Mouse (Mus musculus): ENCODE measurements at regions not wholly inside any gene's neighbourhood (a gene's known extent, or its start where the extent isn't known, plus 50 kb on each side); places are given as distances from the start of the nearest gene placed in this dataset.

DNA sequence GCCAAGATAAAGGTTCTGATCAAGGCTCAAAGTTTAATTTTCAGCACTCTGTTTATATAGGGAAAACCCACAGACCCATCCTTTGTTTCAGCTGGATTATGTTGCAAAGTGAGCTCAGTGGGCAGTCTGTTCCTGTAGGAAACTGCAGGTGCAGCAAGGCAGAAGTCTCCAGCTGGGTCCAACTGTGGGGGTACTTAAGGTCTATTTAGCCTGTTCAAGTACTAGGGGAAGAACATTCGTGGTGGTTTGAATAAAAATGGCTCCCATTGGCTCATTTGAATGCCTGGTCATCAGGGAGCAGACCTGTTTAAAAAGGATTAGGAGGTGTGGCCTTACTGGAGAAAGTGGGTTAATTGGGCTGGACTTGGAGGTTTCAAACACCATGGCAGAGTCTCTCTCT, 106.3 kb downstream of the 2410131K14Rik start:
- ATAC-seq (replicated peaks; ENCODE audit: insufficient number of reproducible peaks, low FRiP score, low TSS enrichment, poor library complexity, severe bottlenecking) = no peak

DNA sequence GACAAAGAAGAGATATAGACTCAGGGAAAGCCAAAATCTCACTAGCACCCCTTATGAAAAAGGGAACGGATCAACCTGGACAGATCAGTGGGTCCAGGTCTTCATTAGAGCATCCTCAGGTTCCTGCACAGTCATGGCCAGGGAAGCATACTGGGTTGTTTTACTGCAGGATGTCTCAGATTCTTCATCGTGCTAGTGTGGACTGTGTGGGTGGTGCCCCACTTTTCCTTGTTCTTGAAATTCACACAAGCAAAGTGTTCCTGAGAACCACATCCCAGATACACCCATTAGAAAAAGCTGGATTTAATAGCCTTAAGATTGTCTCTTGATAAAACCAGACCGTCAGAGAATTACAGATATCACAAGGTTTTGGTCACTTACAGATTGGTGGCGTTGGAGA, 107.1 kb downstream of the 2410131K14Rik start:
- no peak for ATAC-seq (replicated peaks; ENCODE audit: insufficient number of reproducible peaks, low FRiP score, low TSS enrichment, poor library complexity, severe bottlenecking)

DNA sequence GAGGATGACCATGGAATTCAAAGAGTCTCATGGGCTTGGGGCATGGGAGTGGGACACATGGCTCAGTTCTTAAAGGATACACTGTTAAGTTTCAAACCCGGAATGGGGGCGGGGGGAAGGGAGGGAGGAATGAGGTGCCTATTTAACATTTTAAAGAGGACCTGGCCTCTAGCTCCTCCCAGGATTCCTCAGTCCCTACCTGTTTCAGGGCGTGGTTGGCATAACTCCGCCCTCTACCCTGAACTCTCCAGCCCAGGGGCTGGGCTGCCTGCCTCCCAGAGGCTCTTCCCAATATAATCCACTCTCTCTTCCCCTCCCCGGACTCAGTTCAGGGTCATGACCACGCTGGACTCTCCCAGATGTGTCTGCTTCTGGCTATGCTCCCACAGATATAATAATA, 108.0 kb downstream of the 2410131K14Rik start:
- no peak for ATAC-seq (replicated peaks; ENCODE audit: insufficient number of reproducible peaks, low FRiP score, low TSS enrichment, poor library complexity, severe bottlenecking)

DNA sequence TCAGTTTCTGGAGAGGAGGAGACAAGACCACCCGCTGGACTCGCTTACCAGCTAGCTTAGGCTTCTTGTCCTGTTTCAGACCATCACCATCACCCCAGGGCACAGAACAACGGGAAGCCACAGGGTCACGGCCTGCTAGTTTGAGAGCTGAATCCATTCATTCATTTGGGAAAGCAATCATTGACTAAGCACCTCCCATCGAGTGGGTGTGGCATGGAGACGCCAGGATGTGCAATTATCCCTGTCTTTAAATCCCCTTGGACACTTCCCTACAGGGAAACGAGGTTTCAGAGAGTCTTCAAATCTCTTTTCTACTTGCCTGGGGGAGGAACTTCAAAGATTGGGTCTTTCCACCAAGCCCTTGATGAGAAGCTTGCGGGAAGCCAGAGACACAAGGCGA, 108.7 kb downstream of the 2410131K14Rik start:
- no peak for ATAC-seq (replicated peaks; ENCODE audit: insufficient number of reproducible peaks, low FRiP score, low TSS enrichment, poor library complexity, severe bottlenecking)

DNA sequence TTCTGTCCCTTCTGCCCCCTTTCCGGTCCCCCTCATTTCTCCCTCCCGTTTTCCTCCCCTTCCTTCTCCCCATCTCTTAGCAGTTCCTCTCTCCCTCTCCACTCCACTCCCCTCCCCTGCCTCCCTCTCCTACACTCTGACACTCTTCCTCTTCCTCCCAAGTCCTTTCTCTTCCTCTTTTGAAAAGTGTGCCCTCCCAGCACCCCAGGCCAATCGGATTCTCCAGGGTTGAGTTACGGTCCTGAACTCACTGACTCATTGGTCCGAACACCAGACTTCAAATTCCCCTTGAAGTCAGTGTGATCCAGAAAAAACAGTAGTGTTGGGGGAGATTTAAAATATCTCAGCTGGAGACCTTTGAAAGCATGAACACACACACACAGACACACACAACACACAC, 109.1 kb downstream of the 2410131K14Rik start:
- peak; percentile 78 for ATAC-seq (replicated peaks; ENCODE audit: insufficient number of reproducible peaks, low FRiP score, low TSS enrichment, poor library complexity, severe bottlenecking)

- ATAC-seq (replicated peaks; ENCODE audit: insufficient number of reproducible peaks, low FRiP score, low TSS enrichment, poor library complexity, severe bottlenecking) = no peak
Observed at GRCm38 (mm10) chr5:118354871-118355270, 109.8 kb downstream of the 2410131K14Rik start.

- no peak for ATAC-seq (replicated peaks; ENCODE audit: insufficient number of reproducible peaks, low FRiP score, low TSS enrichment, poor library complexity, severe bottlenecking)
Observed at GRCm38 (mm10) chr5:118355287-118355686, 110.3 kb downstream of the 2410131K14Rik start.

GRCm38 (mm10) chr5:118355691-118356337, 110.8 kb downstream of the 2410131K14Rik start:
- no peak for ATAC-seq (replicated peaks; ENCODE audit: insufficient number of reproducible peaks, low FRiP score, low TSS enrichment, poor library complexity, severe bottlenecking)

DNA sequence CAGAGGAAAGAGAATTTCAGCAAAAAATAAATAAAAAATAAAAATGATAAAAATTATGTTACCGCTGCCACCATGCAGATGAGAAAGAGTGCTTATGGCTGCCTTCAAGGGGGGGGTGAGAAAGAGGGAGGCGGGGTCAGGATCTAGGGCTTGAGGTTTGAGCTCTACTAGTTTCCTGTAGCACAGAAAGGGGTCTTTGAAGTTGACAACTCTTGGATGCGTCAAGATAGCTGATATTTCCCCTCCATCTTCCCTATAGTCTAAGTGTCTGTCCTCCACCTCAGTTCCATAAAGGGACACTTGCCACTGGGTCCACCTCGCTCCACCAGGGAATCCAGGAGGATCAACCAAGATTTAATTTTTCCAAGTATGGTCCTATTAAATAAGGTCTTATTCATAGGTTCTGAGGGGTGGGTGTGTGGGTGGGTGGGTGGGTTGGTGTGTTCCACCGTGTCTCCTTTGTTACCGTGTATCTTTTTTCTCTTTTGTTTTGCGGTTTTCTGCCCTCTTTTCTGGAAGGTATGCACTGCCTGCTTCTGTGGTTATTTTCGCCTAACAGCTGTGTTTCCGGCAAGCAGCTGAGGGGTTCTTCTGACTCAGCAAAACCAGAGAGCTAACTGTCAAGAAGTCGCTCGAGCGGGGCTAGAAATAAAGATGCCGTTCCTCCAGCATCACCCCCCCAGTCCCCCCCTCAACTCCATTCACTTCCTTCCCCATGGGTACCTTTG, 114.8 kb downstream of the 2410131K14Rik start:
- no peak for ATAC-seq (replicated peaks; ENCODE audit: insufficient number of reproducible peaks, low FRiP score, low TSS enrichment, poor library complexity, severe bottlenecking)

DNA sequence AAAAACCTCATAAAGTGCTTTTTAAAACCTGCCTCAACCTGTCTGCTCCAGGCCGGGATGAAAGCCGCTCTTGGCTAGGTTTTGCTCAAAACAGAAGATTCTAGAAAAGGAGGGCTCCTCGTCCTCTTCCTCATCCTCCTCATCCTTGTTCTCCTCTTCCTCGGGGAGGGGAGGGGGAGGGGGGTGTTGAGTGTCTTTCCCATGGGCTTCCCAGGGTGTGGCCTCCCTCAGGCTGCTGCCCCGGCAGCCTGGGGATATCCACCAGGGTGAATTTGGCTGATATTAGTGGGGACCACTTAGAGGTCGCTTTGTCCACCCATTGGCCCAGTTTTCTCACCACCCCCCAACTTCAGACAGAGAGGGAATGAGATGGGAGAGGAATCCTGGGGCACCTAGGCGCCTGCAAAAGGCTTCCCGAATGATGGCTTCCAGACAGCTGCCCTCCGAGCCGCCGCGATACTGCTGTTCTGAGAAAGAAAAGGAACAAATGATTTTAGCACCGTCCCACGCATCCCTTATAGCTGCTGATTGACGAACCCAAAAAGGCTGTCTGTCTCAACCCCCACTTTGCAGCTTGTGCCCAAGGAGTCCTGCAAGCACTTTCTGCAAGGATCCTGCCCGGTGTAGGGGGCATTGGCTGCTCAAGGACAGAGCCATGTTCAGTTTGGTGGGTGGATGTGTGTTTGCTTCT, 115.5 kb downstream of the 2410131K14Rik start:
- ATAC-seq (replicated peaks; ENCODE audit: insufficient number of reproducible peaks, low FRiP score, low TSS enrichment, poor library complexity, severe bottlenecking) = no peak

DNA sequence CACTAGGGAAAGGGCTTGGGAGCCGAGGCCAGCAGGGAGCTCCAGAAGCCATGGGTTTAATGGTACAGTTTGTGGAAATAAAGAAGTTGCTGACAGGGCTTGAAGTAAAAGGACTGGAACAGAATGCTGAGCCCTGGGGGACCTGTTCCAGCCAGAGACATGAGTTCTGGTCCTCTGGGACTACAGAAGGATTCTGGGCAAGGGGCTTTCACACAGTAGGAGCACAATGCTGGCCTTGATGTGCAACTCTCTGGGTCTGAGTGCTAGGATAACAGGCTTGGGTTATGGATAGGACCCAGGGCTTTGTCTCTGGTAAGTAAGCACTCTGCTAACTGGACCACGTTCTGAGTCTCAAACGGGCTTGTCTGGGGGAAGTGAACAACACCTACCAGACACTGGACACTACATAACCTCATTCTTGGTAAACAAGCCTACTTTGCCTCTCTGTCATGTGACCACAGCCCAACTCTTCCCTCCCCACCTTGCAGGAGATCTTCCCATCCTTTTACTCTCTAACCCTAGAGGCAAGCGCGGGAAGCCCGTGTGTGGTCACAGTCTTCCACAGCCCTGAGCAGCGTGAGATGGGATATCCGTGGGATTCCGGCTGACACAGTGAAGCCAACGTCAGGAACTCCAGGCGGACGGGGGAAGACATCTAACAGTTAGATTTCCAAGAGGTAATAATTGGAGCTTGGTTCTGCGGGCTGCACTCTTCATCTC, 116.3 kb downstream of the 2410131K14Rik start:
- ATAC-seq (replicated peaks; ENCODE audit: insufficient number of reproducible peaks, low FRiP score, low TSS enrichment, poor library complexity, severe bottlenecking) = no peak

DNA sequence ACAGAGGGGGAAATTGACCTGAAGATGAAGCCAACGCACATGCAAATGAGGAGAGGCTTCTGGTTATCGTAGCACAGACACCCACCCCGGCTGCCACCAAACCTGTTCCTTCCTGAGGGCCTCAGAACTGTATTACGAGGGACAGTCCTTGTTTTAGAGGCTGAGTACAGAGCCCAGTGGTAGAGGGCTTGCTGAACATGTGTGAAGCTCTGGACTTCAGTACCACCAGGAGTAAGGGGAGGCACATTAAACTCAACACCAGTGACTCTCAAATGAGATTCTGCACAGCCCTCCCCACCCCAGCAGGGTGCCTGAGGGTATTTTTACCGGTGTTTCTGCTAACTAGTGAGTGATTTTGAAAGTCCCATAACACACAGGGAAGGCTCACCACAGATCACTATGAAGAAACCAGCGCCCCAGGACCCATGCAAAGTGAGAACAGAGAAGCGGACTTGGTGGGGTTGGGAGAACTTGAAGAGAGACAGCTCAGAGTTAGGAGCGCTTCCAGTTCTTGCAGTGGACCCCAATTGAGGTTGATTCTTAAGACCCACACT, 116.9 kb downstream of the 2410131K14Rik start:
- ATAC-seq (replicated peaks; ENCODE audit: insufficient number of reproducible peaks, low FRiP score, low TSS enrichment, poor library complexity, severe bottlenecking) = no peak

DNA sequence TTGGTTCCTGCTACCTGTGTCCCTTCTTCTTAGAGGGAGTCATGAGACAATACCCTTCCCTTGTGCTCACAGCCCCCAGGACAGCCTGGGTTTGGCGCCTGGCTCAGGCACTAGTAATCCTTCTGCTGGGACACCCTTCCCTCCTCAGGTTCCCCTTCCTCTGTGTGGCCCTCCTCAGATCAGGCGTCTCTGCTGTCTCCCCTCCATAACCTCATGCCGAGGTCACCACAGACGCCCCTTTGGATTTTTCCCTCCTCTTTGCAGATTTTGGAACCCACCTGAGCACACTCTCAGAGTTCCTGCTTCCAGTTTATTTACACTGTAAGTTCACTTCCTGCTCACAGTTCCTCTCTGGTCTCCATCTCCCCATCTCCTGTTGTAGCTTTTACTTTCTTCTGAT, 117.7 kb downstream of the 2410131K14Rik start:
- ATAC-seq (replicated peaks; ENCODE audit: insufficient number of reproducible peaks, low FRiP score, low TSS enrichment, poor library complexity, severe bottlenecking) = no peak

- no peak for ATAC-seq (replicated peaks; ENCODE audit: insufficient number of reproducible peaks, low FRiP score, low TSS enrichment, poor library complexity, severe bottlenecking)
Observed at GRCm38 (mm10) chr5:118363154-118363553, 118.1 kb downstream of the 2410131K14Rik start.

DNA sequence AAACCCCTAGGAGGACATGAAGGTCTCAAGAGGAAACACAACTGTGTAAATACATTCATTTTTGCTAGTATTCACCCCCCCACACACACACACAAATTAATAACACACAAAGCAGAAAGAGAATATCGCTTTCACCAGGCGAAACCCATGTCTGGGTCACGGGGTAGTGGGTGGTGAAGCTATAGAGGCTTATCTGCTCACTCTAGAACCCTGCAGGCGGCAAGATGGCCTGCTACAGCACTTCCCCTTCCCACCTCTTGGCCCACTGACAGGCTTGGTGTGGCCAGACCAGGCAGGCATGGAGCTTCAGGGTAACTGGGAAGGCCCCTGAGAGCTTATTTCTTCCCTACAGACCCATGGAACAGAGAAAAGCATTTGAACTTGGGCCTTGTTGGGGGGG, 119.6 kb downstream of the 2410131K14Rik start:
- no peak for ATAC-seq (replicated peaks; ENCODE audit: insufficient number of reproducible peaks, low FRiP score, low TSS enrichment, poor library complexity, severe bottlenecking)

DNA sequence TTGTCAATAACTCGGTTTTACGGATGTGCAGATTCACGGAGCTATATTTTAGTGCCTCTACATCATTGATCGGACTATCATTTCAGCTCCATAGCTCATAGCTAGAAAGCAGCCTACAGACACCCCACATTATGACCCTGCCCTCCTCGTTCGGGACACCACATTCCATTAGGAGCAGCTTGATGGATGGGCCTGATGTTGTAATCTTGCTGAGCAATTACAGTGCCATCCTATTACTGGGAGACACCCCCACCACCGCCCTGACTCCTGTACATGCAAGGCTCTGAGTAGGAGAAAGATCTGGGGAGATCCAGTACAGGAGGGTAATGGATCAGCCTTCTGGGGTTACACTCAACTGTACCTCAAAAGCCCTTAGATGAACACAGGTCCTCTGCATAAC, 120.2 kb downstream of the 2410131K14Rik start:
- no peak for ATAC-seq (replicated peaks; ENCODE audit: insufficient number of reproducible peaks, low FRiP score, low TSS enrichment, poor library complexity, severe bottlenecking)

DNA sequence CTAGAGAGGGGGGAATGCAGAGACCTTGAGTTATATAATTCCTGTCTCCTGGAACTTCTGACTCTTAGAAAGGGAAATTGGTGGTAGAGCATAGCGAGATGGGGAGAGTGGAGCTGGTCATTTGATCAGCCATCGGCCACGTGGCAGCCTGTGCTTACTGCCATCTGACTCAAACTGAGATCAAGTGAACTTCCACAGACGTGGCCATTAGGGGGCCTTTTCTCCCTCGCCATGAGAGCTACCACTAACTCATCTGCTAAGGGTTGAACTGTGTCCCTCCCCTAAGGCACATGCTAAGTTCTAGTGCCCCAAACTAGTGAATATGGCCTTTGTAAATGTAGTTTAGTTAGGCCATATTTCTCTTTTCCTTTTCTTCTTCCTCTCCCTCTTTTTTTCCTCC, 120.6 kb downstream of the 2410131K14Rik start:
- no peak for ATAC-seq (replicated peaks; ENCODE audit: insufficient number of reproducible peaks, low FRiP score, low TSS enrichment, poor library complexity, severe bottlenecking)

DNA sequence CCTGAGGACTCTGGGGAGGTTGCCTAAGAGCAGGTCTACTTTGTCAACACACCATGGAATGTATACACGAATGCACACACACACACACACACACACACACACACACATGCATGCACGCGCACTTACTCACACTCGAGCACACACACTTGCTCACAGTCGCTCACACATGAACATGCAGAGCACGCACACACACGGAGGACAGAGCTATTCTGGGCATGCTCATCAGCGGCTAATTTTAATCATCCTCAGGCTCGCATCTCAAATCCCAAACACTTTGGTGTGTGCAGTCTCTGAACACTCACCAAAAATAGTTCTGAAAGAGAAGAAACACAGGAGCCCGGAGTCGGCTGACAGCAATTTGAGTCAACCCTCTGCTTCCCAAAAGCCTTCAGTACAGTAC, 122.0 kb downstream of the 2410131K14Rik start:
- ATAC-seq (replicated peaks; ENCODE audit: insufficient number of reproducible peaks, low FRiP score, low TSS enrichment, poor library complexity, severe bottlenecking) = no peak

- ATAC-seq (replicated peaks; ENCODE audit: insufficient number of reproducible peaks, low FRiP score, low TSS enrichment, poor library complexity, severe bottlenecking) = no peak
Observed at GRCm38 (mm10) chr5:118373581-118373981, 128.6 kb downstream of the 2410131K14Rik start.
